Mouse (Mus musculus) limb, embryonic 14.5 days (tissue): ENCODE results near the gene Npdc1. TPM values are rescaled to one million over a fixed set of nuclear protein-coding genes. Genes with fewer than 3 reads are reported as not detected.

ENCODE experiments used
- ATAC-seq: fragments of 200-750 bp; cut with Nextera tagmentation; 2 replicates; pipeline ENCODE4 v1.8.0; 2017; ENCODE audit warnings: low read depth, moderate number of reproducible peaks, moderate TSS enrichment; ENCODE audit not compliant: low FRiP score
- DNase-seq: peaks from one replicate; pipeline ENCODE4 v3.0.0-alpha.2; 2015; ENCODE audit warnings: low spot score
- H3K27ac ChIP-seq: fragments of 300-500 bp; sonication (generic); replicated peaks from 2 replicates; pipeline ENCODE4 v1.5.1; 2014; ENCODE audit warnings: low read depth, mild to moderate bottlenecking, low read length, moderate library complexity, mixed read lengths
- H3K27me3 ChIP-seq: fragments of 300-500 bp; sonication (generic); 2 replicates; pipeline ENCODE4 v1.6.1; 2014; ENCODE audit warnings: low read length, mixed read lengths; ENCODE audit not compliant: control insufficient read depth, insufficient read depth
- H3K36me3 ChIP-seq: fragments of 300-500 bp; sonication (generic); 2 replicates; pipeline ENCODE4 v1.6.1; 2014; ENCODE audit warnings: mild to moderate bottlenecking, low read length, moderate library complexity, mixed read lengths; ENCODE audit not compliant: control insufficient read depth, insufficient read depth
- H3K4me1 ChIP-seq: fragments of 300-500 bp; sonication (generic); 2 replicates; pipeline ENCODE4 v1.6.1; 2014; ENCODE audit warnings: antibody characterized with exemption, low read length, mixed read lengths; ENCODE audit not compliant: control insufficient read depth, insufficient read depth
- H3K4me2 ChIP-seq: fragments of 300-500 bp; sonication (generic); replicated peaks from 2 replicates; pipeline ENCODE4 v1.6.1; 2014; ENCODE audit warnings: low read depth, mild to moderate bottlenecking, low read length, moderate library complexity; ENCODE audit not compliant: severe bottlenecking
- H3K4me3 ChIP-seq: fragments of 300-500 bp; sonication (generic); replicated peaks from 2 replicates; pipeline ENCODE4 v1.5.1; 2014; ENCODE audit warnings: low read length
- H3K9ac ChIP-seq: fragments of 300-500 bp; sonication (generic); 2 replicates; pipeline ENCODE4 v1.6.1; 2014; ENCODE audit warnings: mild to moderate bottlenecking, low read depth, low read length, moderate library complexity; ENCODE audit not compliant: severe bottlenecking
- H3K9me3 ChIP-seq: fragments of 300-500 bp; sonication (generic); 2 replicates; pipeline ENCODE4 v1.6.1; 2016; ENCODE audit warnings: low read length; ENCODE audit not compliant: control insufficient read depth
- POLR2A ChIP-seq: fragments of 200-500 bp; IDR thresholded peaks from 2 replicates; pipeline ENCODE4 v1.8.0; 2012; ENCODE audit warnings: inconsistent platforms, mild to moderate bottlenecking, moderate library complexity, borderline replicate concordance; ENCODE audit not compliant: insufficient read depth, insufficient read length; ENCODE audit errors: extremely low read depth
- WGBS: fragments of 180-500 bp; shearing (Covaris S2); extraction: QIAGEN DNeasy Blood & Tissue Kit; methylation state at CpG from one replicate; pipeline ENCODE4 v1.1.7; 2014; 5-methylcytosine and 5-hydroxymethylcytosine counted together
- polyA plus RNA-seq, 2 experiments: library from polyadenylated mRNA; depleted of rRNA in 1 of 2; stranded (reverse) in 1 of 2; unstranded in 1 of 2; fragments of >200 nt; fragmentation: Nextera tagmentation in 1 of 2; extraction: Ambion mirVana in 1 of 2; gene quantifications; 2 replicates each; pipeline versions ENCODE4 v1.2.1 to v1.2.3; 2012 to 2014

Npdc1 gene
- polyA plus RNA-seq, 2 experiments: 42.9 to 76.2 TPM

DNA sequence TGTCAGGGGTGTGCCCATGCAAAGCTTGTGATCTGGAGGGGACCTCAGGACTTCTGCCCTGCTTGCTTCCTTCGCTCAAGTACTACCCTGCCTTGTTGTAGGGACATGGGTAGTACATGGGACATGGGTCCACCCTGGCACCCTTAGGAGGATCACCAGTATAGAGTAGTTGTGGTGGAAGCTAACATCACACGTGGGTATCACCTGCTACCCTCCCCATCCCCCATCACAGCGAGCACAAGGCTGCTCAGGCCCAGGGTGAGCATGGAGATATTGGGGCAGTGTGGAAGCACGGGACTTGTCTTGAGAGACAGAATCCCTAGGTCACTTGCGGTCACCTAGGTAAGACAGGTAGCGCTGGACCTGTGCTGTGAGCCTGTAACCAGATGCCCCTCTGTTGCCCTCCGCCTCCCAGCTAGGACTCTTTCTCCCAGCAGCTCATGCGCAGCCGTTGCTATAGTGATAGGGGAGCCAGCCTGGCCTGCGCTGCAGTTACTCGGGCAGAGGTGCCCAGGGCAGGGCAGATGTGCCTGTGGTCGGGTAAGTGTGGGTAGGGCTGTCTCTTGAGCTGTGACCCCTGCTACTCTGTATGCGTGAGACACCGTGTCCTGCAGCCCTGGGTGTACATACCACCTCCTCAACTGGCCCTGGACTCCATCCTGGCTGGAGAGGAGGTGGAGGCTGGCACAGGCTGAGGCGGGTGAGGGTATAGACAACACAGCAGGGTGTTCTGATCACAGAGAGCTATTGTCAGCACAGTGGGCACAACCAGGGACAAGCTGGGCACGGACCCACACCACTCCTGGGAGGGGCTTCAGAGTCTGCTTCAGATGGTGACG lies 31.5 kb downstream of the Npdc1 start:
- 73% methylated on average over 17 of the region's 17 CpGs for WGBS
- no peak overlapping the region for H3K4me3 ChIP-seq
- no peak overlapping the region for H3K27ac ChIP-seq
- DNase-seq (no peak), ATAC-seq (no peak)
- no peak overlapping the region for H3K9ac ChIP-seq
- H3K4me1 ChIP-seq: peaks cover 3% of the 10 kb centered on the region; the same call in 1 of the 2 replicates
- H3K4me2 ChIP-seq: no peak overlapping the region
- no peaks in the 10 kb centered on the region for H3K9me3 ChIP-seq
- H3K27me3 ChIP-seq: no peaks in the 10 kb centered on the region; the same call in 1 of the 2 replicates
- H3K36me3 ChIP-seq: no peaks in the 10 kb centered on the region
- TF ChIP-seq POLR2A: no peak

DNA sequence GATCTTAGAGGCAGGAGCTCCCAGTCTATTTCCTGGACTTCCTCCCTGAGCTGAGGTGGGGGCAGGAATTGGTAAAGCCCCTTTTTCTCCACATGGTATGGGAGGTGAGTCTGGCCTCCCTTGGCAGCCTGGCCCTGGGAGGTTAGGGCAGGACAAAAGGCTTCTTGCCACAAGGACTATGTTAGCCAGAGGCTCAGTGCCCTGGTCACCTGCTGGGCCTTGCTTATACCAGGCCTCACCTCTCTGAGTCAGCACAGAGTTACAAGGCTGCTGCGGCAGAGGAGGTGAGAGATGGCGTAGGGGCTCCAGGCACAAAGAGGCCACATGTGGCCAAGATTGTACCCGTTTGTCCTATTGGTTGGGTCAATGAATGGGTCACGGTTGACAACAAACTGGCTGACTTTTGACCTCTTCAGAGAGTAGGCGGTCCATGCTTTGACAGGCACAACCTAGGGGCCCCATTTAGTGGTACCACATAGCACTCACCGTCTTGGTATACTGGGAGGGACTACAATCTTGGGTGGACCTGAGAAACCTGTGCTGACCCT lies 32.2 kb downstream of the Npdc1 start:
- H3K36me3 ChIP-seq: no peaks in the 10 kb centered on the region
- DNase-seq (no peak), ATAC-seq (no peak)
- H3K9me3 ChIP-seq: no peaks in the 10 kb centered on the region
- H3K27ac ChIP-seq: no peak overlapping the region
- no peak overlapping the region for H3K4me2 ChIP-seq
- WGBS: 58% methylated on average over 6 of the region's 6 CpGs
- no peak overlapping the region for H3K9ac ChIP-seq
- H3K27me3 ChIP-seq: no peaks in the 10 kb centered on the region; the same call in 1 of the 2 replicates
- peaks cover 3% of the 10 kb centered on the region; the same call in 1 of the 2 replicates for H3K4me1 ChIP-seq
- no peak overlapping the region for H3K4me3 ChIP-seq
- no peak for TF ChIP-seq POLR2A

DNA sequence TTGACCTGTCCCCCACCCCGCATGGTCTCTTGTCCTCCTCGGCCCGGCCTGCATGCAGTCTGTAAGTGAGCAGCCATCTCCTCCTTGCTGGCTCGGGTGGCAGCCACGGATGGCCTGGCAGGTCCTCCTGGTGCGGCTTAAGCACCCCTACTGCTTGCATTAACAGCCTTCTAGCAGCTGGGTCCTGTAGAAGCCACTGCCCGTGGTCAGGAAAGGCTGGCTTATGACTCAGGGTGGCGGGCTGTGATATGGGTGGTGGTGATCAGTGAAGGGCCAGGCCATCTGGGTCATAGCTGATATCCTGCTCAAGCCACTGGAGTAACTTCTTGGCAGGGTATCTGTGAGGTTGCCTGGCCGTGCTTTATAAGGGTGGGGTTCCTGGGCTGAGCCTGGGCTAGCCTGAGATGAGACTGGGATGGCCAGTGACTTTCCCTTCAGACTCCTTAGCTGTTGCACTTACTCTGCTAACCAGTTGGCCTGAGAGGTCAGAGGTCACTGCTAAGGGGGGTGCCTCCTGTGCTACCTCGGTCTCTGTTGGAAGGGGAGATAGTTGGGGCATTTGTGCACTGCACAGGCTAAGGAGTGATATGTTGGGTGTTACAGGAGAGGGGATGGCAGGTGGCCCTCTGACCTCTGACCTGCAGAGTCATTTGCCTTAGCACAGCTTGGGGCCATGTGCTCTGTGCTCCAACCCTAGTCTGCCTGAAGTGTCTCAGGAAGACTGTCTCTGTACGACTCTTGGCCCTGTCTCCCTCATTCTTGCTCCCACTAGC lies 33.4 kb downstream of the Npdc1 start:
- ATAC-seq (no peak), DNase-seq (no peak)
- TF ChIP-seq POLR2A: no peak
- Histone ChIP-seq H3K9ac (no peak overlapping the region), H3K4me3 (no peak overlapping the region), H3K27me3 (no peaks in the 10 kb centered on the region; the same call in 1 of the 2 replicates), H3K36me3 (no peaks in the 10 kb centered on the region), H3K4me1 (peaks cover 3% of the 10 kb centered on the region; the same call in 1 of the 2 replicates), H3K27ac (no peak overlapping the region), H3K4me2 (no peak overlapping the region), H3K9me3 (no peaks in the 10 kb centered on the region)
- 61% methylated on average over 11 of the region's 11 CpGs for WGBS

GRCm38 (mm10) chr2:25433101-25433500 lies 34.0 kb downstream of the Npdc1 start:
- WGBS: 83% methylated on average over 17 of the region's 17 CpGs
- TF ChIP-seq POLR2A: no peak
- H3K9ac ChIP-seq: no peak overlapping the region
- no peak overlapping the region for H3K27ac ChIP-seq
- H3K4me3 ChIP-seq: no peak overlapping the region
- H3K4me1 ChIP-seq: peaks cover 3% of the 10 kb centered on the region; the same call in 1 of the 2 replicates
- H3K4me2 ChIP-seq: no peak overlapping the region
- no peaks in the 10 kb centered on the region; the same call in 1 of the 2 replicates for H3K27me3 ChIP-seq
- H3K36me3 ChIP-seq: no peaks in the 10 kb centered on the region
- ATAC-seq (no peak), DNase-seq (no peak)
- H3K9me3 ChIP-seq: no peaks in the 10 kb centered on the region

- H3K9me3 ChIP-seq: no peaks in the 10 kb centered on the region
- H3K9ac ChIP-seq: no peak overlapping the region
- no peak overlapping the region for H3K4me2 ChIP-seq
- WGBS: 77% methylated on average over 8 of the region's 8 CpGs
- H3K27me3 ChIP-seq: no peaks in the 10 kb centered on the region; the same call in 1 of the 2 replicates
- DNase-seq (no peak), ATAC-seq (no peak)
- no peak overlapping the region for H3K27ac ChIP-seq
- TF ChIP-seq POLR2A: no peak
- peaks cover 2% of the 10 kb centered on the region; the same call in 1 of the 2 replicates for H3K4me1 ChIP-seq
- H3K4me3 ChIP-seq: no peak overlapping the region
- H3K36me3 ChIP-seq: no peaks in the 10 kb centered on the region
Observed at GRCm38 (mm10) chr2:25434292-25434691, 35.1 kb downstream of the Npdc1 start.
